Mouse (Mus musculus) right cerebral cortex, adult 2 months (tissue): ENCODE data around the gene Pck2.

Source experiments
- DNase-seq, 2 experiments: peaks; one replicate each; pipeline ENCODE4 v3.0.0; 2021 to 2022; ENCODE audit warnings: low spot score in 2 of 2

Gene Pck2

DNA sequence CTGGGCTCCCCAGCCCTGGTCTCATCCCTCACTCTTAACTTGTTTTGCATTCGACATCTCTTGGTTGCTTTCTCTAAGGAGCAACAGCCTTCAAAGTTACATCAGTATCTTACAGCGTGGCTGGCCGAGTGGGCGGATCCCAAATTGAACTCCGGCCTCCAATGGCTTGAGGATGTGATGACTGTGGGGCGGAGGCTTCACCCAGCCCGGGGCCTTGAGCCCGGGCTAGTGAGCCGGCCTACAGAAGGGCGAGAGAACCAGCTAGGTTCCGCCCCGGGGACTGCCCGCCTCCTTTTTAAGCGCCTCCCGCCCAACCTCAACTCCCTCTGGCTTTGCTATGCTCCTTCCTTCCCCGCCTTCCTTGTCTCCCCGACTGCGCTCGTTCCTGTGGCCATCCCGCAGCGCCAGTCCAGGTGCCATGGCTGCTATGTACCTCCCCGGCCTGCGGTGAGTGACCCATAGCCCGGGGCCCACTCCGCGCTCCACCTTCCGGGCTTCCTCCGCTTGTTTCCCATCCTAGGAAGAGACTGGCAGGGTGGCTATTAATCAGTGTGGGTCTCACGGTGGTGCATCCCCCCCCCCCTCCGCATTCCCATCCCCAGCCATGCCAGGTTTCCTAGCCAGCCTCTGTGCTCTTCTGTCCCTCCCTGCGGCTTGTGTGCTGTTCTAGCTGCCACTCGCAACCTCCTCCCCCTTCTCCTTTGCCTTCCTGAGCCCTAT, at the start of gene Pck2:
TSS of gene Pck2 (plus strand) at position 200 of the 720 bp plus-strand sequence.
- peak; percentile 71 to 81 for DNase-seq

DNA sequence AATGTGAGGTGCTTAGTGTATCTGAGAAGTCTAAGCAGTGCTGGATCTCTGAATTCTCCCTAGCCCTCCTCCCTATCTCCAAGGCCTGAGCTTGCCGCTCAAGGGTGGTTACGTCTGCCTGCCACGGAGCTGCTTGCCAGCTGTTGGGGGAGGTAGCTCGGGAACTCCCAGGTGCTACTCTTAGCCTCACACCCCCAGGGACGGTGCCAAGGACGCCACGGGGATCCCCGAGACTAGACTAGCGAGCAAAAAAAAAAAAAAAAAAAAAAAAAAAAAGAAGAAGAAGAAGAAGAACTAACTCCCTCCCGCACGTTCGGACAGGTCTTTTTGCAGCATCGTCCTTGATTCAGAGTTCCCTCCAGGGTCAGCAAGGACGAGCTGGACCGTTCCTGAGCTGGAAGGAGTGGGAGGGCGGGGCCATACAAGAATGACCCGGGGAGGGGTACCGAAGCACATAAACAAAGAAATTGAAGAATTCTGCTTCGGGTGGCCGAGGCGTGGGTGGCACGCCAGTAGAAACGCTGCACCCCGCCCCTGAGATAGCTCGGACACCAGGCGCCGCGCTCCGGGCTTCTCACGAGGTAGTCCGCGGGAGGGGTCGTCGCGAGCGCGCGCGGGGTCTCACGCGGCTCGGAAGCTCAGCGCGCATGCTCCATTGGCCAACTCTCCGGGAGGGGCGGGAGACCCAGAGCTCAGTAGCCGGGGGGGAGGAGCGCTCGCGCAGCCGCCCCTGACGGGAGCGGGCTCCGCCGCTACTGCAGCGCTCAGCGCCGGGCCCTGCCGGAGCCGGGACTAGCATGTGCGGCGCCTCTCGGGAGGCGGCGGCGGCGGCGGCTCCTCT, 49.5 kb upstream of the Pck2 start, which contains the start of gene Carmil3:
TSS of gene Carmil3 (plus strand) at position 291 of the 841 bp plus-strand sequence.
- peak; percentile 81 to 88 for DNase-seq

DNA sequence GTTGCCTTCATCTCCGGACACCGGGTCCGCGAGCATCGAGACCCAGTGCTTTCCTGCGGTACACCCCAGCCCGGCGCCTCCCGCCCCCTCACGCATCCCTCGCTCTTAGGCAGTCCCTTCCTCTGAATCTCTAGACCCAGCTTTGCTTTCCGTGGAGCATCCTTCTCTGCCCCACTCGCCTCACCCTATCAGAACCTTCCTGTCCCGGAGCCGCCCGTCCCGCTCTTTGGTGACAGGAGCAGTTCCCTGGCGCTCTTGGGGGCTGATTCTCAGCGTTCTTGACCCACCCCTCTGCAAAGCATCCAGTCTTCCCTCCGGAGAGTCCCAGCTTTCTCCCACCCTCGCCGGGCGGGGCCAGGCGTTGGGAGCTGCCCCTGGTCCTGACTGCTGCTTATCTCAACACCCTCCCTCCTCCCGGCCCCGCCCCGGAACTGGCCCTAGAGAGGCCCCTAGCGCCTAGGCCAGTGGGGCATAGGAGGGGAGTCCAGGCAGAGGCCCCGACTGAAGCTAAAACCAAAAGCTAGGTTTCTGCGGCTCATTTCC, 48.7 kb upstream of the Pck2 start:
- DNase-seq: peak; percentile 53 to 56

DNA sequence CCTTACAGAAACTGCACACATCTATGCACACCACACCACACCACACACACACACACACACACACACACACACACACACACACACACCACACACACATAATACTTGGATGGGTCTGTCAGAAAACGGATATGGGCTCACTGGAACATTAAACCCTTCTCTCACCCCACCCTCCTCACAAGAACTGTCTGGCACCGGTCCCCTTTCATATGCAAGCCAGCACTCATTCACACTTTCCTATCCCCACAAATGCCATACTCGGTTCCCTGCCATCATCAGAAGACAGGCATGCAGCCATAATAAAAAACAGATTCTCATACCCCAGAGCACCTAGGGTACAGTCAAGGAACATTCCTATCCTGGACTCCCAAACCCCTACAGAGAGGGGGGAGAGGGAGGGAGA, 48.0 kb upstream of the Pck2 start:
- no peak for DNase-seq

DNA sequence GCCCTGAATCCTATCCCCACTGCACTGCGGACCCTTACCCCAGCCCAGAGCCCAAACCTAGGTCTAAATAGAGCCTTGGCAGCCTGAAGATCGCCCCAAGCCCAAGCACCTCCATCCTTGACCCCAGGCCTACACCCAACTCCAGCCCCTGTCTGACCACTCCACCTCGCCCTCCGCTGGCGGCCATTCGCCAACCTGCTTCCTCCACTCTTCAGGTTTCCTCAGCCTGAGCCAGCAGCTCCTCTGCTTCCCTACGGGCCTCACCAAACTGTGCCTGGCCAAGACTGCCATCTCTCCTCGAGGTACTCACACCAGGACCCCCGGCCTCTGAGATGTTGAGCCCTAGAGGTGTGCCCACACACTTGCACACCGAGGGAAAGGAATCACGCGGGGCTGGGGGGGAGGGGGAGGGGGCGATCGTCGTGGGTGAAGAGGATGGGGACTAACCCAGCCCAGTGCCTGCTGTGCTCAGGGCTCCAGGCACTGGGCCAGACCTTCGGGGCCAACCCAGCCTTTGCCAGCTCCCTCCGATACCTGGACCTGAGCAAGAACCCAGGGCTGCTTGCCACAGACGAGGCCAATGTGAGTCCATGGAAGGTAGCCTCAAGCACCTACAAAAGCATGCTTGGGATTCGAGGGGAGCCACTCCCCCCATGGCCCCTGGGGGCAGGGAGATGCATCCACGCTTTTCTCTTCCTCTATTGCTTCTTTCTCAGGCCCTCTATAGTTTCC, 44.4 kb upstream of the Pck2 start:
- DNase-seq: no peak

DNA sequence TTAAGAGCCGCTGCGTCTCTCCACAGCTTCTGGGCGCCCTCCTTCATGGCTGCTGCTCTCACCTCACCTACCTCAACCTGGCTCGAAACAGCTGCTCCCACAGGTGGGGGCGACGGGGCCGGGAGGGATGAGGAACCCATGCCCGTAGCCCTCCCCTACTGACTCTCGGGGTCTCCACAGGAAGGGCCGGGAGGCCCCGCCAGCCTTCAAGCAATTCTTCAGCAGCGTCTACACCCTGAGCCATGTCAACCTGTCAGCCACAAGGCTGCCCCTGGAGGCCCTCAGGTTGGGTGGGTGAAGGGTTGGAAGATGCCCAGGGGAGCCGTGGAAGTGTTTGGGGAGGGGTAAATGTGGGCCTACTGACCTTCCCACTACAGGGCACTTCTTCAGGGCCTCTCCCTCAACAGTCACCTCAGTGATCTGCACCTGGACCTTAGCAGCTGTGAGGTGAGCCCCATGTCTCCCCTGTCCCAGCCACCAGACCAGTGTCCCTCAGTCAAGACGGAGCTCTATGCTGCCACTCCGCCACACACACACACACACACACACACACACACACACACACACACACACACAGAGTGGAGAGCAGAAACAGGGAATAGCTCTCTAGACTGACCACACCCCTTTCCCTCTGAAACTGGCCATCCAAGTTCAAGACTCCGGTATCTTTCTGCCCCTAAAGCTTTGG, 43.2 kb upstream of the Pck2 start:
- no peak for DNase-seq

DNA sequence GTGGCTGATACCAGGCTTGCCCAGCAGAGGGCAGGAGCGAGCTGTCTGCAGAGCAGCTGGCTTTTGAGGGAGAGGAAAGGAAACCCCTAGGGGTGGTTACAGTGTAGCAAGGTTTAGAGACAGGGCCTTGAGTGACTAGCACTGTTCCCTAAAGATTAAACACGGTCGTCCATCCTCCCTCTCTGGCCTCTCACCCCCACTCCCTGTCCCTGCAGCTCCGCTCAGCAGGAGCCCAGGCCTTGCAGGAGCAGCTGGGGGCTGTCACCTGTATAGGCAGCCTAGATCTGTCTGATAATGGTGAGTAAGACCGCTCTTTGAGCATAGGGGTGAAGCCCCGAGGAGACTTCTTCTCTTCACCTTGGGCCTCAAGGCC, 42.6 kb upstream of the Pck2 start:
- DNase-seq: peak; percentile 83 to 89

DNA sequence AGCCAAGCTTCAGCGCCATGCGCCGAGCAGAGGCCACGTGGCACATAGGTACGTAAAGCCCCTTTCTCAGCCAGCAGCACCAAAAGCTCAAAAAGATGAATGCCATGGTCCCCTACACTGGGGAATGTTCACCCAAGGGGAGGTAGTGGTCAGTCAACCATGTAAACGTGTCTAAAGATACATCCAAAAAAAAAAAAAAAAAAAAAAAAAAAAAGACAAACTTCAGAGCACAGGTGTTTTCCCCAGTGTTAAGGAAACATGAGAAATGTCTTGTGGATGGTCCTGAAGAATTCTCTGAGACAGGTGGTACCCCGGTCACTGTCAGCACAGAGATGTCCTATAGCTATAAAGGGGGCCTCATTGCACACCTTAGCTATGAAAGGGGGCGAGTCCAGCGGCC, 34.5 kb upstream of the Pck2 start:
- DNase-seq: no peak

DNA sequence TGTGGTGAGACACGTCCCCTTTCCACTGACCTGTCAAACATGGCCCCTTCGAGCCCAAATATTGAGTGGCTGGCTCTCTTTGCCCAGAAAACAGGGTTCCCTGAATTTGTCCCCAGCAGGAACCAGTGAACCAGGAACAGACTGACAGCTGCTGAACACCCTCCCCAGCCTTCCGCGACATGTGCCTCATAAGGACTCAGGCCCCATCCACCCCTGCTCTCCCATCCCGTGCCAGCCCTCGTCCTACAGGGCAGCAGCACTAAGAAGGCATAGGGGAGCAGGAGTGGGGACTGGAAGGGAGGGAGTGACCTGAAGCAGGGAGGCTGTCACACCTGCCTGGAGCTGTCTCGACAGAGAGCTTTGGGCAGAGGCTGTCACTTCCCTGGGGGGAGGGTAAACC, 32.3 kb upstream of the Pck2 start:
- DNase-seq: no peak

DNA sequence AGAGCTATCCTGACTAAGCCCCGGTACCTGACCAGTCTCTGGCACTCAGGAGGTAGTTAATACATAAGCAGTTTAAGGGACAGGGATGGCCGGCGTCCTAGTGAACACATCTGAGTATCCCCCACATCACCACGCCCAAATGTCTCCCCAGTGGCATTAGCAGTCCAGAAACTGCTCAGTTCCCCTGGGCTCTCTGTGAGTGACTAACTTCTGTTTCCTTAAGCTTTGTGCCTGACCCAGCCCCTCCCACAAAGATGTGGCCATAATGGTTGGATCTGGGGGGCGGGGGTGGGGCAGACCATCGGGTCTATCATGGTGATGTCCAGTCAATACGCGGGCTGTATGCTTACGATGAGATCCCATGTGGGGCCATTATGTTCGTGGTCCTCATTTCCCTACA, 30.5 kb upstream of the Pck2 start:
- no peak for DNase-seq

DNA sequence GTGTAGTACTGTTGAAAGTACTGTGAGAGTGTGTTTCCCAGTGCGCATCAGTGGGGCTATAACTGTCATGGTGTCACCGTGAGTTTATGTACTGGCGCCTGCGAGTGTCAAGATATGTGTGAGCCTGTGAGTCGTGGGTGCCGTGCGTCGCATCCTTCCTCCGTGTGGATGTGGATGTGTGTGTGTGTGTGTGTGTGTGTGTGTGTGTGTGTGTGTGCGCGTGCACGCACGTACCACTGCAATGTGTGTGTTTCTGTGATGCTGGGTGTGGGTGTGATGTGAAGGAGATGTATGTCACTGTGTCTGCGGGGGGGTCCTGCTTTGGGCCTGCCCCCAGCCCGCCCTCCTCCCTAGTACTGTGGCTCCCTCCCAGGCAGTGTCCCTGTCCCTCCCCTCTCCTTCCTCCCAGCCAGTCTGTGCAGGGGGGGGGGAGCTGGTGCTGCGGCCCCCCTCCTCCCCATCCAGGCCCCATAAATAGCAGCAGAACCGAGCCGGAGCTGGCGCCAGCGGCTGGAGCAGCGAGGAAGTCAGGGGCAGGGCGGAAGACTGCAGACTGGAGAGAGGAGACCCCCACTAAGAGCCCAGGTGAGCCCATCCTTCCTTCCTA, 29.8 kb upstream of the Pck2 start, which contains the start of gene Cpne6:
TSS of gene Cpne6 (plus strand) at position 321 of the 607 bp plus-strand sequence.
- peak; percentile 63 to 67 for DNase-seq

DNA sequence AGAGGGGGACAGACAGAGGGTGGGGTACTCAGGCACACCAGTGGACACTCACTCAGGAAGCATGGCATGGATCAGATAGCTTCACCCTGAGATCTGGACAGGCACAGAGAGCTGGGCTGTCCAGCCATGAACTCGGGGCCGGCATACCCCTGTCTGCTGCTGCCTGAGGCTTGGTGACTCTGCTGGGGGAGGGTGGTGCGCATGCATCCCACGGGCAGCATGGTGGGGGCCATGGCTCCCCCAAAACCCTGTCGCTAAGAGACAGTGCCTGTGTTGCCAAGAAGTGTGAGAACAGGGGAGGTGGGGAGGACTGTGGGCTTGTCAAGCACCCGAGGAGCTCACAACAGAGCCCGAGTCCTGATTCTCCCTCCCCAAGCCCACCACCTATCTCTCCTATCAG, 29.0 kb upstream of the Pck2 start:
- peak; percentile 74 to 75 for DNase-seq

DNA sequence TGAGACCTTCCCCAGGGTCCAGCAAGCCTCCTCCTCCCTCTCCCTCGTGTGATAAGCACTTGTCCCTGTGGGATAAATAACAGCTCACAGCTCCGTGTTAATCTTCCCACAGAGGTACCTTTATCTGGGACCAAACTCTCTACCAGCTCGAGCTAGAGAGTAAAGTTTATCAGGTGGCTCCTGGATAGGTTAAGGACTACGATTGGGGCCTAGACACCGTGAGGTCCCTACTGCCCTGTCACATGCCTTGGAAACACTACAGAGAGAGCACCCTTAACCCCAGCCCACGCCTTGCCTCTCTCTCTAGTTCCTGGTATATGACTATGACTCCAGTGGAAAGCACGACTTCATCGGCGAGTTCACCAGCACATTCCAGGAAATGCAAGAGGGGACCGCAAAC, 26.1 kb upstream of the Pck2 start:
- DNase-seq: no peak

DNA sequence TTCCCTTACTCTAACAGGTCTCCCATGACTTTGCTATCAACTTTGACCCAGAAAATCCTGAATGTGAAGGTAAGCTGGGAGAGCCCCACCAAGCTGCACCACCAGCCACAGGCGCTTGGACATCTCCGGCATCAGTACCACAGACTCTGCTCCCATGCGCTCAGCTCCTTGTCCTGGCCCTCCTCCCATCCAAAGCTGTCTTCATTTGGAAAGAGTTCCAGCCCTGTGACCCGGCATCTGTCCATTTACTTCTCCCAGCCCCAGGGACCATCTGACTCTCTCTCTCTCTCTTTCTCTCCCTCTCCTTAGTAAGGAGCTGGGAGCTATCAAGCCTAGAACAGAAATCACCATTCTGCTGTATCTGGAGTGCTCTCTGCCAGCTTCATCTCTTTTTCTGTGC, 24.2 kb upstream of the Pck2 start:
- DNase-seq: no peak

DNA sequence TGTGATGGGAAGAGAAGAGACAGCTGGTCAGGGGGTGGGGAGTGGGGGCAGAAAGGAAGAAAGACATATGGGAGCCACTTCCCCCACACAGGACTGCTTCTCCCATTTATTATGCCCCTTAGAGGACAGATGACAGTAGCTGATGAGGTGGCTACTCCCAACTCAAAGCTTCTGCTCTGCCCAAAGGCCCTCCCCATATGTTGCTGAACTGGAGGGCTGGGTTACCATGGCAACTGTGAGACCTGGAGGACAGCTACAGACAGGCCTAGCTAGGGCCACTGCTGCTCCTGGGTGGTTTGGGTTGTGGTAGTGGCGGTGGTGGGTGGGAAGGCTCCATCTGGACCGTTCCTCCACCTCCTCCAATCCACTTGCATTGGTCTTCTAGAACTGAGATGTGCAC, 21.2 kb upstream of the Pck2 start:
- DNase-seq: peak; percentile 77 to 82

DNA sequence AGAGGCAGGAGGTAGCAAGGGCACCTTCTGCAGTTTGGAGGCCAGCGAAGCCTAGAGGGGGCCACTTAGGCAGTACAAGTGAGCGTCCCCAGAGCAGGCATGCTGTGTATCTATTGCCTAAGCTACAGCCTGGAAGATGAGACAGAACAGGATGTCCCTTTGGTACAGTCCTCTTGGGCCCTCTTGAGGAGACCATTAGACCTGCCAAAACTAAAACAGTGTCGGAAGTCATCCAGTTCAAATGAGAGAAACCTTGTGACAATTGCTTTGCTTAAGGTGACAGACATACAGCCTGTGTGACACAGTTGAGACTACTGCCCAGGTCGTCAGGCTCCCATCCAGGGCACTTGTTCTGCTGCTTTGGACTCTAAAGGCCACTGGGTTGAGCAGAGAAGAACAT, 20.5 kb upstream of the Pck2 start:
- DNase-seq: no peak

DNA sequence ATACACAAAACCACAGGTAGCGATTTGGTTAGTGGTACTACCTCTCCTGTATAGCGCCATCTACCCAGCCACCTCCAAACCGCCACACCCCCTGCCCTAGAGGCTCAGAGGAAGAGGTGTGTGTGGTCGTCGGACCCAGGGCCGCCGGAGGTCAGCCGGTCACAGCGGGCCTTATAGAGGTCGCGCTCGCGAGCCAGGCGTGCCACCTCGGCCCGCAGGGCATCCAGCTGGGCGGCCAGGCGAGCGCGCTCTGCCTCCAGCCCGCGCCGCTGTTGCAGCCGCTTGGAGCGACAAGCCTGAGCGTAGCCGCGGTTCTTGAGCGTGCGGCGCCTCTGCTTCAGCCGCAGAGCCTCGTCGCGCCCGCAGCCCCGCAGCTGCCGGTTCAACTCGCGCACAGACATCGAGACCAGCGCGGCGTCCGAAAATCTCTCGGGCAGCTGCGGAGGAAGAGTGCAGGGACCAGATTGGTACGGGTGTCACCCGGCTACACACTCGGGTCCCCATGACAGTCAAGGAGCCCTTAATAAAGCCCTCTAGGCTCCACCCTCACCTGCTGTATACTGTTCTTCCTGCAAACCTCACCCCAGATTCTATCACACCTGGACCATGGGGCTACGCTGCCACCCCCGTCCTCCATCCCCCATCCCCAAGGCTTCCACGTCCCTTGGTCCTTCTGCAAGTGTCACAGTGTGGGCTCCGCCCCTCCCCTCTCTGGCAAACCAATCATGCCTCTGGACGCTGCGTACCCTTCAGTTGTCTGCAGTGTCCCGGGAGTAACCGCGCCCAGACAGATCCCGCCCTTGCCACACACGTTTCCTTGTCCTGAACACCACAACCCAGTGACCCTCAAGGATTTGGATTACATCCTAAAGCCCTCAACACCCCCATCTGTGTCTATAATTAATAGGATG, 19.4 kb upstream of the Pck2 start:
- peak in 1 of 2 experiments; percentile 56 for DNase-seq

DNA sequence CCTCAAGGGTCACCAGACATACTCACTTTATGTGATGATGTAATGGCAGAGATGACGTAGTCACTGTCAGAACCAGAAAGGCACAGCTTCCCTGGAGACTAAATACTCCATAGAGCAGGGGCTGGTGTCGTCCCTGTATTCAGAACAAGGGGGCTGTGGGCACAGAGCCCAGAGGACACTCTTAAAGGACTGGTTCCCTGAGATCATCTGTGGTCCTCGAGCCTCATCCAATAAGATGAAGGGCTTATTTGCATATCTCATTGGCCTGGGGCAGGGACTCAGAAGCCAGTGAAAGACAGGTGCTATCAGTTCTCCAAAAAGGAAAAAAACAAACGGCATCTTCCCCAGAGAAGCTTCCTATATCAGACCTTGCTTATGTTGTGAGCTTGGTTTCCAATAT, 16.0 kb upstream of the Pck2 start:
- DNase-seq: no peak

DNA sequence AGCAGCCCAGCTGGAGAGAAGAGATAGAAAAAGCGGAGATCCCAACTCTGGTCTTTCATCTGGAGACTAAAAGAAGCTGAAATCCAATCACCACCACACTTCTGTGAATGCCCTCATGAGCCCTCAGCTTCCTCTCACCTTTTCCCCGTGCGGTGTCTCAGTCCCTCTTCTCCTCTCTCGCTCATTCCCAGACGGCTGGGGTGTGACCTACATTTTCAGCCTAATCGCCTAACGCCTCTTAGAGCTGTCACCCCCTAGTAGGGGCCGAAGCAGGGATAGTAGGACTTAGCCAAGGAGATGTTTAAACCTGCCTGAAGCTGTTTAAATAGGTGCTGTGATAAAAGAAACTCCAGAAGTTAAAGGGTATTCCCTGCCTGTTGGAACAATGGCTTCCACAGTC, 15.3 kb upstream of the Pck2 start, which contains the start of gene Nrl:
TSS of gene Nrl (minus strand) at position 197 of the 400 bp plus-strand sequence.
- no peak for DNase-seq

DNA sequence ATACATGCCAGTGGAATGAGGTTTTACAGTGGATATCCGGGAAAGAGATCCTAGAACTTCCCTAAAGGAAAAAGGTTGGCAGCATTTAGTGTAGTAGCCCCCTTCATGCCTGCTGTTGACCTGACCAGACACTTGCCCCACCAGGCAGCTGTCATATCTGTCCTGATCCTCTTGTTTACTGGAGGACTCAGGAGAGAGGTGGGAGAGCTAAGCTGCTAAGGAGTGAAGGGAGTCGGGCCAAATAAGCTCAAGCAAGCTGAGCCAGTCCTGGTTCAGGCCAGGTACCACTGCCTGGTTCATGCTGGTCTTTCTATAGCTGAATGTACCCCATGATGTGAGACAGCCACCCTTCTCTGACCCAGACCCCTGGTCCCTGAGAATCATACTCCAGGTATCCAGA, 13.4 kb upstream of the Pck2 start:
- no peak for DNase-seq
